Mouse (Mus musculus) heart, postnatal 0 days (tissue): ENCODE measurements at regions not wholly inside any gene's neighbourhood (a gene's known extent, or its start where the extent isn't known, plus 50 kb on each side); places are given as distances from the start of the nearest gene placed in this dataset.

Experiments
- CTCF ChIP-seq: IDR thresholded peaks from 2 replicates; pipeline ENCODE4 v1.5.1; 2016; ENCODE audit warnings: antibody characterized with exemption, control low read depth, low read depth
- EP300 ChIP-seq: IDR thresholded peaks from 2 replicates; pipeline ENCODE4 v1.6.1; 2016; ENCODE audit warnings: antibody characterized with exemption, low read depth

DNA sequence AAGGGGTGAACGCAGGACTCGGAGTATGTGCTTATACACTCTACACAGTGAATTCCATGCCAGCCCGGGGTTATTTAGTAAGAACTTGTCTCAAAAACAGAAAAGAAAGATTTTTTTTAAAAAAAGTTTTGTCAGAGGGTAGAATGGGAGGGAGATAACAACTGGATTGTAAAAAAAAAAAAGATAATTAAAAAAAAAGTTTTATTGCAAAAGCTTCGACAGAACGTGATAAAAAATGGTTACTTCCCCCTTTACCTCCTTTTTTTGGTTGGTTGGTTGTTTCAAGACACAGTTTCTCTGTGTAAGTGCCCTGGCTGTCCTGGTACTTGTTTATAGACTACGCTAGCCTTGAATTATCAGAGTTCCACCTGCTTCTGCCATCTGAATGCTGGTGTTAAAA, 79.2 kb upstream of the Acsl1 start:
- no peak for TF ChIP-seq CTCF
- TF ChIP-seq EP300, result no peak
